Mouse (Mus musculus): ENCODE data around the gene Olfr1008.
"Not testable (repeated sequence)": the region's sequence is repeated elsewhere in the genome, so short reads cannot be mapped to it uniquely, and the experiment has no call there.

Olfr1008 gene

GRCm38 (mm10) chr2:85689131-85689530 is at the start of gene Olfr1008:
Olfr1008 (plus strand) TSS chr2:85689431.
- DNase-seq: no peak

DNA sequence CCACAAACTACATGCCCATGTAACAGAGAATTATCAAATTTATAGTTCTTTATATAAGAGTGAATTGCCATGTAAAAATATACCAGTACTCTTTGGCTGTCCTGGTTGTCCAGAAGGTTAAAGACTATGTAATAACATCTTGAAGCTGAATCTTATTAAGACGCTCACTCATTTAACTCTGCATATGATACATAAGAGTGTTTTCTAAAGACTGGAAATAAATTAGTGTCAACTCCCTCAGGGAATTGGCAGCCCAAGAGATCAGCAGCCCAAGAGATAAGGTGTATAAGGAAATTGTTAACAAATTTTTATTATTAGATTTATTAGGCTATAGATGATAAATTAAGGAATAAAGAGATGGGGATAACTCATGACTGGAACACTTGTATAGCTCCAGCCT is 38.6 kb upstream of the Olfr1008 start, which contains the start of gene Olfr1002:
Gene Olfr1002, minus strand, starts transcription at position 101 of the 400 bp plus-strand sequence.
- no peak for DNase-seq

DNA sequence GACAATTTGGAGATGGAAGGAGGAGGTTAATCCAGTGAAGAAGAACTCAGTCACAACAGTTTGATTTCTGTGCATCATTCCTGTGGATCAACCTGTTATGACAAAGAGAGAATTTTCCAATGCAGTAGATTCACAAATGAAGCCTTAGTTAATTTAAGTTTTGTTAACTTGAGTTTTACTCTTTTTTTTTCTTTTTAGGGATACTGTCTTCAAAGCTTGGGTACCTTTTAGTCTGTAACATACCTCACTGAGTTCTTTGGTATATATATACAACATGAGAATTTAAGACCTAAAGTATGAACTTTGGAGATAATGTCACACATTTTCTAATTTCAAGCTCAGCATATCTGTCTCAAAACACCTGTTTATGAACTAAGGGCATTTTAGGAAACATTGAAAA is 24.9 kb upstream of the Olfr1008 start, which contains the start of gene Olfr154:
Gene Olfr154, minus strand, starts transcription at position 101 of the 400 bp plus-strand sequence.
- not testable (repeated sequence) for DNase-seq

GRCm38 (mm10) chr2:85678667-85679066 is 10.6 kb upstream of the Olfr1008 start, which contains the start of gene Olfr1006:
Olfr1006 (minus strand) TSS chr2:85678767.
- DNase-seq: no peak

DNA sequence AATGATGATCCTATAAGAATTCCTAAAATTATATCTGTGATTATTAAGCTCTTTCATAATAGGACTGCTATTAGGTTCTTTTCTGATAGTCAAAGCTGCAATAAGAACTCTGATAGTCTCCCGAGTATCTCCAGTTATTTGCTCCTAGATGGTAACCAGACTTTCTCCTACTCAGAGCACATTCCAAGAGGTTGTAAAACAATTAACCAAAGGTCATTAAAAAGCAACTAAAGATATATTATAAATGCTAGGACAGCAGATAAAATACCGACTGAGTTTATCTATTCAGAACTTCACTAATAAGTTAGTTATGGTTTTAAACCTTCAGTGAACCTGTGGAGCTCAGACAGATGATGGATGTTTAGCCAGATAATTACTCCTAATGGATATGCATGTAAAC is 21.4 kb downstream of the Olfr1008 start:
- DNase-seq: not testable (repeated sequence)

DNA sequence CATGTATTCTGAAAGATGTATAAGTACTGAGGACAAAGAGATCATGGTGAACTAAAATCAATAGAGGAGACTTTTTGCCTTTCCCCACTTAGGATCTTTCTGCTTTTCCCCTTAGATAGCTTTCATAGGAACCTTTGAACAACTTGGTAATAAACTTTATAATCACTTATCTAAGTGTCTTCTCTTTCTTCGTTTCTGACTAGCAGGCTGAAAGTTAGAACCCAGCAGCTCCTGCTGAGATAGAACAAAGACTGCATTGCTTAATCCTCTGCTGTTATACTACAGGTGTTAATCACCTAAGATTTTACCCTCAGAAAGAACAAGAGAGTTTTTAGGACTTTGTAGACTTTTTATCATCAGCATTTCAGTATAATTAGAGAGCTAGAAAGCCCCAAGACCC is 21.9 kb downstream of the Olfr1008 start:
- no peak for DNase-seq

DNA sequence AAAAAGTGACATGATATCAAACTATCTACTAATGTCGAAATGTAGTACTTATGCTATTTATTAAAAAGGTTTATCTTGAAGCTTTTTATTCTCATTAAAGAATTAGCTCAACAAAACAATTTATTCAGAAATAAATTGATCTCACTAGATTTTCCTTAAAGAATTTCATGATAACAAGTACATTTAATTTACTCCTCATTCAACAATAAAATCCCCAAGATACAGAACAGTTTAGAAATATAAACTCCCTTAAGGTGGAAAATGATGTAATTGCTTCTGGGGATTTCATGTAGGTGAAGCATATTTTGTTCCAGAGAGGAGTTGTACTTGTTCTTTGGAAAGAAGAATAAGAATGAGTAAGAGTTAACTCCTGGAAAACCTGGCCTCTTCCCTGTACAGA is 25.9 kb downstream of the Olfr1008 start, which contains the start of gene Olfr1009:
Gene Olfr1009, plus strand, starts transcription at position 301 of the 400 bp plus-strand sequence.
- DNase-seq: no peak

DNA sequence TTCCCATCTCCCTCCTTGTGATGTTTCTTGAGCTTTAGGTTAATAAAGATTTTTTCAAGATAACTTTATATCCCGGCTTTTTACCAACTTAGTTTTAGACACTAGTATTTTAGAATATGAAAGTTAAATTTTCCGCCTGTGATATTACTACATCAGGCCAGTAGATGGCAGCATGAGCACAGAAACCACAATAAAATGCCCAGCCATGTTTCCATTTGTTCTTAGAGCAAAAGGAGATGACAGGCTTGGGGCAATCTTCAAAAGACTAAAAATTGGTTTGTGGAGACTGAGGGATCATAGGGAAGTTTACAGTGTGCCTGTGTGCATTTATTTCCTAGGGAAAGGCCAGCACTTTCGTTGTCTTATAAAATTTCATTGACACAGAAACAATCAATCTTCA is 36.6 kb downstream of the Olfr1008 start:
- no peak for DNase-seq
